Mouse (Mus musculus): ENCODE data around the gene Atxn7l1.
A peak's percentile ranks its signal among the peaks of the same experiment; 100 is the strongest.

Atxn7l1 gene

GRCm38 (mm10) chr12:33226596-33226995, 79.1 kb downstream of the Atxn7l1 start:
- no peak for DNase-seq (ENCODE audit: low spot score)

GRCm38 (mm10) chr12:33235314-33235713, 87.8 kb downstream of the Atxn7l1 start:
- DNase-seq (ENCODE audit: low spot score): no peak

GRCm38 (mm10) chr12:33235771-33236323, 88.4 kb downstream of the Atxn7l1 start:
- no peak for DNase-seq (ENCODE audit: low spot score)

GRCm38 (mm10) chr12:33236344-33237049, 89.0 kb downstream of the Atxn7l1 start:
- DNase-seq (ENCODE audit: low spot score): no peak

- no peak for DNase-seq (ENCODE audit: low spot score)
Measured at GRCm38 (mm10) chr12:33237108-33237507, 89.6 kb downstream of the Atxn7l1 start.

- DNase-seq (ENCODE audit: low spot score): no peak
Measured at GRCm38 (mm10) chr12:33242679-33243078, 95.2 kb downstream of the Atxn7l1 start.

- DNase-seq (ENCODE audit: low spot score): no peak
Measured at GRCm38 (mm10) chr12:33244132-33244875, 96.8 kb downstream of the Atxn7l1 start.

GRCm38 (mm10) chr12:33245455-33245854, 98.0 kb downstream of the Atxn7l1 start:
- DNase-seq (ENCODE audit: low spot score): no peak

- no peak for DNase-seq (ENCODE audit: low spot score)
Measured at GRCm38 (mm10) chr12:33246878-33247277, 99.4 kb downstream of the Atxn7l1 start.

GRCm38 (mm10) chr12:33250197-33250596, 102.7 kb downstream of the Atxn7l1 start:
- DNase-seq (ENCODE audit: low spot score): no peak

- DNase-seq (ENCODE audit: low spot score): no peak
Measured at GRCm38 (mm10) chr12:33251399-33251798, 103.9 kb downstream of the Atxn7l1 start.

- DNase-seq (ENCODE audit: low spot score): no peak
Measured at GRCm38 (mm10) chr12:33252621-33253020, 105.1 kb downstream of the Atxn7l1 start.

- no peak for DNase-seq (ENCODE audit: low spot score)
Measured at GRCm38 (mm10) chr12:33253206-33253605, 105.7 kb downstream of the Atxn7l1 start.

GRCm38 (mm10) chr12:33255256-33255655, 107.8 kb downstream of the Atxn7l1 start:
- no peak for DNase-seq (ENCODE audit: low spot score)

GRCm38 (mm10) chr12:33256426-33256825, 108.9 kb downstream of the Atxn7l1 start:
- no peak for DNase-seq (ENCODE audit: low spot score)

GRCm38 (mm10) chr12:33258995-33259529, 111.6 kb downstream of the Atxn7l1 start:
- no peak for DNase-seq (ENCODE audit: low spot score)

- DNase-seq (ENCODE audit: low spot score): no peak
Measured at GRCm38 (mm10) chr12:33260575-33260974, 113.1 kb downstream of the Atxn7l1 start.

GRCm38 (mm10) chr12:33265877-33266276, 118.4 kb downstream of the Atxn7l1 start:
- no peak for DNase-seq (ENCODE audit: low spot score)

GRCm38 (mm10) chr12:33267965-33268364, 120.5 kb downstream of the Atxn7l1 start:
- DNase-seq (ENCODE audit: low spot score): no peak

GRCm38 (mm10) chr12:33269743-33270142, 122.2 kb downstream of the Atxn7l1 start:
- peak; percentile 47 for DNase-seq (ENCODE audit: low spot score)

GRCm38 (mm10) chr12:33271865-33272264, 124.4 kb downstream of the Atxn7l1 start:
- DNase-seq (ENCODE audit: low spot score): no peak

GRCm38 (mm10) chr12:33272441-33272840, 124.9 kb downstream of the Atxn7l1 start:
- no peak for DNase-seq (ENCODE audit: low spot score)

- DNase-seq (ENCODE audit: low spot score): no peak
Measured at GRCm38 (mm10) chr12:33273147-33273546, 125.7 kb downstream of the Atxn7l1 start.

Data from spleen, adult 12 weeks (tissue).